Mouse (Mus musculus): ENCODE data around the gene Mrpl21.

Gene Mrpl21

DNA sequence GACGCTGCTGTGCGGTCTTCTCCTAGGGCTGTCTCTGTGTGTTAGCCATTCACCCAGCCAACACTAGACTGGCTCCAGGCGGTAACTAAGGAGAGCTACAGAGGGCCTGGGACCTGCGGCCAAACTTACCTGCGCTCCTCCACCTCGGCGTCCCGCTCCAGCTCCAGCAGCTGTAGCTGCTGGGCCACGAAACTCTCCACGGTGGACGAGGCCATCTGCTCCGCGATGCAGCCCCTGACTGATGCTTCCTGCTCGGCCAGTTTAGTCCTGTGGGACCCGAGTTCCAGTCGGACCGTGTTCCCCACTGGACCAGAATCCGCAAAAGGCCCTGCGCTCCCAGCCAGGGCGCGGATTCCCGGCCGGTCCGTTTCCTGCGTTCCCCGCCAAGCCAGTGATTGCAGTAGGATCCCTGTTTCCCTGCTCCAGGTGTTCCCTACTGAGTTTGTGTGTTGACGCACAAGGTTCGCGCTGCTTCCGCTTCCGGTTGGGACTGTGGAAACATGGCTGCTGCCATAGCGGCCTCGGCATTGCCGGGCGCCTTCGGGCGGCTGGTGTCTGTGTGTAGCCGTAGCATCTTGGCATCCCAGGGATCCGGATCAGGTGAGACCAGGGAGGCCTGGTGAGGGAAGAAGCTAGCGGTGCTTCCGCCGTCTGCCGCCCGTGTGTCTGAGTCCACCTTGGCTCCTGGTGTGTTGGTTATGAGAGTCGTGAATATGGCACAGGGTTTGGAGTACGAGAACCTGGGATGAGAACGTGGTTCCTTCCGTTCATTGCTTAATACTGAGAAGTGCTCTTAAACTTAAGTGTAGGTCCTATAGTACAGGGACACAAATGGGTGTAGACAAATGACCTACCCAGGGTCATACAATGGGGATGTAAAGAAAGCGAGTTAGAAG is at the start of gene Mrpl21, which contains the start of gene Ighmbp2:
Mrpl21 (plus strand) TSS at position 330 of the 896 bp plus-strand sequence.
Ighmbp2 (minus strand) TSS at position 446 of the 896 bp plus-strand sequence.
- DNase-seq, result peak; percentile 94

GRCm38 (mm10) chr19:3260016-3260415 is 22.7 kb upstream of the Mrpl21 start:
- no peak for DNase-seq

GRCm38 (mm10) chr19:3260591-3260990 is 22.1 kb upstream of the Mrpl21 start:
- DNase-seq, result no peak

GRCm38 (mm10) chr19:3261336-3261735 is 21.4 kb upstream of the Mrpl21 start:
- no peak for DNase-seq

DNA sequence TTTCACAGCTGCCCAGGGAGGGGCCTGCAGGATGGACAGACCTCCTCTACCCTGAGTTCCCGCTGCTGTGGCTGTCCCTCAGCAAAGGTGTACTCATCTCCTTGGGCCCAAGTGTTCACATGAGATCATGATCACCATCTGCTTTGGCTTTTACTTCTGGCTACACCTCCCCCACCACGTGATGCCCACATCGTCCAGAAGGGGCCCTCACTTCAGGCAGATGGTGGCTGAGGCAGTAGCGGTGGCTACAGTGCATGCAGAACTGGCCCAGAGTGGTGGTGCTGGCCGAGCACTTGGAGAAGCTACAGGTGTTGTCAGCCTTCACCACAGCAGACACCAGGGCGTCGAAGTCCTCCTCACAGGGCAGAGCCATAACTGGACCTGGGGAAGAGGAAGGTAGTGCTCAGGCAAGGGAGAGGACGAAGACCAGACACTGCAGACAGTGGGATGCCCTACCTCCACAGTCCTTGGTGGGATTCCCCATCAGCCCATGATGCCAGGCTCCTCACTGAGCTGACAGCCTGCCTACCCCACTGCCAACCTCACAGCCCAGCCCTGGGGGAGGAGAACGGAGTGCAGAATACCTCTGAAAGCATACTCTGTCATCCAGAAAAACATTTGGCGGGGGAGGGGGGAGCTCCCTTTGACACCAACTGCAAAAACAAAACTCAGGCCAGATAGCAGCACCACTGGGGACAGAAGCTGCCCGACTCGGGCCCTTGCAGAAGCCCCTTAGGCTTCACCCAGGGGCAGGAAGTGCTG is 20.8 kb upstream of the Mrpl21 start:
- DNase-seq, result peak; percentile 18

- DNase-seq, result no peak
Measured at GRCm38 (mm10) chr19:3264348-3264747, 18.4 kb upstream of the Mrpl21 start.

DNA sequence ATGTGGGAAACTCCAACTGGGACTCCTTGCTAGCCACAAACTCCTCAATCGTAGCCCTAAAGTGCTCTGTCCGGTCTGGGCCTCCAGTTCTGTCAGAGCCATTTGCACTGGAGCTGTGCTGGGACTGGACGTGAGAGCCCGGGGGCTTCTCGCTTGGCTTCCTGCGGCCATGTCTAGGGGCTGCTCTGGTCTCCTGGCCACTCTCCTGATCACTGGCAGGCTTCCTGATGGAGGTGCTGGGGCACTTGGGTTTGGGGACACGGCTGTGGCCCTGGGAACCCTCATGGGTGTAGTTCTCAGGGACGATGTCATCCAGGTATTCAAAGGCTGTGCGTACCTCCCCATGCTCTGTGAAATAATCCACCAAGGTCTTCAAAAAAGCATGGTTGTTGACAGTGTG is 17.5 kb upstream of the Mrpl21 start:
- DNase-seq, result peak; percentile 4

GRCm38 (mm10) chr19:3266136-3266535 is 16.6 kb upstream of the Mrpl21 start:
- DNase-seq, result peak; percentile 2

DNA sequence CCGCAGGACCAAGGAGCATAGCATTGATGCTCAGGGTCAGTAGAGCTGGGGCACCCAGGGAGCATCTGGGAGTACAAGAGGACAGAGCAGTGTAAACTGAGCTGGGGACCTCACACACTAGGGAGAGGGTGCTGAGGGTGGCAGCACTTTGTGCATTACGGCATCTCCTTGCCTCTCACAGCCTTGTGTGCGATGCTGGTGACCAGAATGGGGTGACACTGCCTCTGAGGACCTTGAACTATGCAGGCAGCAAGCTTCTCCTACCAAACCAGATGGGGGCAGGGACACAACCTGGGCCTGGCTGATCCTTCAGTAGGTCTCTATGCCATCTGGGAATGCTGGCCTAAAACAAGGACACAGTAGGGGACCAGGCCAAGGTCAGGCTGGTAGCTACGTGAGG is 16.0 kb upstream of the Mrpl21 start:
- DNase-seq, result peak; percentile 2

GRCm38 (mm10) chr19:3267340-3267739 is 15.4 kb upstream of the Mrpl21 start:
- peak; percentile 1 for DNase-seq

DNA sequence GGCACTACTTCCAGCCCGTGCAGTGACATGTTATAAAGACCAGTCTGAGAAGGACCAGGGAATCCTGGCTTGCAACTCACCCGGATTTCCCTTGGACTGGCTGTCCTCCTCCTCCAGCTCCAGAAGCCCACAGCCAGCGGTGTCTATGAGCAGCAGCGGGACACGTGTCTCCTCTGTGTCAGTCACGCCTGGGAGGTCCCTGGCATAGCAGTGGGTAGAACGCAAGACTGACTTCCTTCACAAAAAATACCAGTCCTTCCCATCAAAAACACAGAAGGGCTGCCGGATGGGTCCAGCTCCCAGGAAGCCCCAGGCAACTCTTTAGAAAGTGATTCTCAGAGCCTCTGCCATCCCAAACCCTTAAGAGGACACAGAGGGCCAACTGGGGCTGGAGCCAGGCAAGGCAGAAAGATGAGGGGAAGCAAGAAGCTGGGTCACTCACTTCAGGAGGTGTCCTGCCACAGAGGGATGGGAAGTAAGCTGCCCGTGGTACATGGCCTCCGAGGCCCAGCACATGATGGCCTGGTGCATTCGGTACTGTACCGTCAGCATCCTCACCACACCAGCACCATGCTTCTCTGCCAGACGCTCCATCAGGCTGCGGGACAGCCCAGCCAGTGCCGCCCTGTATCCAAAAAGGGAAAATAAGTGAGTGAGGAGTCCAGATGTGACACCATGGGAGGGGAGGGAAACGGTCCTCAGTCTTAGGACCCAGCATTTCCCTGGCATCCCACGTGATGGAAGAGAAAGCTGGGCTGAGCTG is 14.3 kb upstream of the Mrpl21 start:
- DNase-seq, result peak; percentile 2

- DNase-seq, result peak; percentile 3
Measured at GRCm38 (mm10) chr19:3269279-3269678, 13.4 kb upstream of the Mrpl21 start.

- no peak for DNase-seq
Measured at GRCm38 (mm10) chr19:3269803-3270202, 12.9 kb upstream of the Mrpl21 start.

DNA sequence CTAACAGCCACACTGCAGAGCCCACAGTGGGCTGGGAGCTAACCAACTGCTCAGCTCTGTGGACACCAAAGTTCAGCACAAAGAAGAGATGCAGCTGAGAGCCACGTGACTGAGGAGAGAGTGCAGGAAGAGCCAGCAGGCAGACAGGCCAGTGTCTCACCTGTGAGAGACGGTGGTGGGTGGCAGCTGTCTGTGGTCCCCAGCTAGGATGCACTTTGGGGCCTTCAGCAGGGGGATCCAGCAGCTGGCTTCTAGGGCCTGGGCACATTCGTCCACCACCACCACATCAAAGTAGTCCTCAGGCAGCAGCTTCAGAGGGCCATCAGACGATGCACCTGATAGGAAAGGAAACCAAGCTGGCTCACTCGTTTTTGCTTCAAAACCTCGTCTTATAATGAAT is 11.3 kb upstream of the Mrpl21 start:
- no peak for DNase-seq

GRCm38 (mm10) chr19:3273331-3273730 is 9.4 kb upstream of the Mrpl21 start:
- DNase-seq, result no peak

DNA sequence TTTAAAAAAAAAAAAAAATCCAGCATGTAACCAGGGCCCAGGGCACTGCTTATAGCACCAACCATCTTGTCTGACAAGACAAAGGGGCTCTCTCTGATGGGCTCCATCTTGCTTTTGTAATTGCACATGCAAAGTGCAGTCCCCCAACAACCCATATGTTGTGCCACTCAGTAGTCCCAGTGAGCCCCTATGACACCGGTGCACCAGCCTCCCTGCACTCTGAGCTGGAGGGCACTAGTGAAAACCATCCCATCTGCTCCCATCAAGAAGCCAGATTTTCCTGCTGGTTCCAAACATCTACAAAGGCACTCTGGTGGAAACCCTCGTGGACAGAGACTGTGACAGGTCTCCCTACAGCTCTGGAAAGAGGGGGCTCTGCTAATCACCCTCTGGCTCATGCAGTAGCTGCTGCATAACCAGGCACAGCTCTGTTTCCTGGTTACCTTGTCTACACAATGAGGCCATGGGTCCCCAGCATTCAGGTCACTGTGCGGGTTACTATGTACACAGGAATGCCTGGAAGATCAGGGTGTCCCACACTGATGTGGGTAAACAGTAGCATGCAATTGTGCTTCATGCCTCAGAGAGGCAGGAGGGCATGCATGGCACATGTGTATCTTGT is 6.8 kb upstream of the Mrpl21 start:
- DNase-seq, result no peak

GRCm38 (mm10) chr19:3281886-3282285 is 815 bp upstream of the Mrpl21 start:
- DNase-seq, result no peak

DNA sequence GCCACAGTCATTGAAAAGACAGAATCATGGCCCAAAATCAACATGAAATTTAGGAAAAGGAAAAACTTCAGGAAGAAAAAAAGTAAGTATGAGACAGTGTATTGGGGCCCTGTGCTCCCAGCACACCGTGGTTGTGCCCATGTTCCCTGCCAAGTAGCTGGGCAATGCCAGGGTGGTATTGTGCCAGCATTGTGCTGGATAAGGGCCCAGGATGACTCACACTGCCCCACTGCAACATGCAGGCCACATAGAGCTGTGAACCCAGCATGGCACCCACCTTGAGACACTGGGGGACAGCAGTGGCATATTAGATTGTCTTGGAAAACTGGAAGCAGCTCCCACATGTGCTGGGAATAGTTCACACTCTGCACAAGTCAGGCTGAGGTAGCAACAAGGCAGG is 6.3 kb downstream of the Mrpl21 start:
- no peak for DNase-seq

DNA sequence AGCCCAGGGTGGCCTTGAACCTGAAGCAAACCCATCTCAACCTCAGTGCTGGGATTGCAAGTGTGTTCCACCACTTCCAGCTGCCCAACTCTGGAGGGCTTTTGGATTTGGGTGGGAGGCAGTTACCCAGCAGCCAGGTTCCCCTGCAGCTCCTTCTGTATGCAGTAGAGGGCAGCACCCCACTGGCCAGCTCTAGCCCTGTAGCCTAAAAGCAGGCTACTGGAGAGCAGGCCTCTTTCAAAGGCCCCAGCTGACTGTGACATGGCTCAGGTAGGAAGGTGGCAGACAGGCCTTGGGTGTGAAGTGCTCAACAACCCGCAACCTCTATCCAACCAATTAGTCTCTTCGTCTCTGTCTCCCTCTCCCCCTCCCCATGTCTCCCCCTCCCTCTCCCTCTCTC is 9.3 kb downstream of the Mrpl21 start:
- peak; percentile 81 for DNase-seq

GRCm38 (mm10) chr19:3292993-3293392 is 10.3 kb downstream of the Mrpl21 start:
- DNase-seq, result no peak

- no peak for DNase-seq
Measured at GRCm38 (mm10) chr19:3295245-3295644, 12.5 kb downstream of the Mrpl21 start.

DNA sequence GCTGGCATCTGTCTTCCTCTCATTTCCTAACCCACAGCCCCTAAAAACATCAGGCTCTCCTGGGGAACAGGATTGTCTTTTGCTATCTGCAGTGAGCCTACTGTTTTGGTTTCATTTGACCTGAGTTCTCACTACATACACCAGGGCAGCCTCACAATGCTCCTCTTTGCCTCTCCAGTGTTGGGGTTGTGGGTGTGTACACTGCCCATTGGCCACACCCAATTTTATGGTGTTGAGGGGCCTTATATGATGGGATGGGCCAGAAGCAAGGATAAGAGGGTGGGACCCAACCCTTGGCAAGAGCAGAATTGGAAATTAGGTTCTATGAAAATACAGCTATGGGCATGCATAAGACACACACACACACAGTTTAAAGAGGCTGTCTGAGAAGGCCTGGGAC is 14.3 kb downstream of the Mrpl21 start:
- no peak for DNase-seq

DNA sequence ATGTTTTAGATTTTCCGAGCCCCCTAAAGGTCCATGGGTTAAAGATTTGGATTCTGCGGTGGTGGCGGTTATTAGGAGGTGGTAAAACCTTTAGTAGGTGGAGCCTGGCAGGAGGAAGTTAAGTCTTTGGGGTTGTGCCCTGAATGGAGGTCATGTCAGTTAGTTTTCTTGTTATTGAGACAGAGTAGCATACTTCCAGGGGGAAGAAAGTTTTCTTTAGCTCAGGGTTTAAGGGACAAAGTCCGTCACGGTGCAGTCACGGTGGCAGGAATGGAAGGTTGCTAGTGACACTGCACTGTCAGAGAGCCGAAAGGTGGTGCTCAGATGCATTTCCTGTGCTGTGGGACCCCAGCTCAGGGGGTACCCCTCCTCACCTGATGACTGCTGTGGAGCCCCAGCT is 15.1 kb downstream of the Mrpl21 start:
- DNase-seq, result no peak
